In genomic region chr3:94795596-94796140, GRCm38 (mm10) we compare ENCODE assay signal across 13 mouse cellular contexts.
"Had no signal": no experiment of that assay in that cellular context is flagged by ENCODE, and none has a peak within 500 bp of the region (broad histone marks: within the 10 kb centered on the region; RNA-seq: fewer than 3 reads in every experiment).

No protein-coding gene starts in this region.

- H3K4me3 ChIP-seq: layer of hippocampus, adult 2 months; limb, embryonic 10.5 days; liver, embryonic 15.5 days; megakaryocyte, embryonic 14.5 days; midbrain, embryonic 12.5 days had no signal

- H3K27ac ChIP-seq: layer of hippocampus, adult 2 months; limb, embryonic 10.5 days; liver, embryonic 15.5 days; macrophage; midbrain, embryonic 12.5 days had no signal

- DNase-seq: kidney, adult 18-20 months; kidney, postnatal 10 days; kidney, postnatal 4 days; lung, adult 2 months; right cerebral cortex, postnatal 14 days; thymus, postnatal 4 days had no signal

- H3K9ac ChIP-seq: liver, embryonic 15.5 days; midbrain, embryonic 12.5 days had no signal

- H3K36me3 ChIP-seq: limb, embryonic 10.5 days; liver, embryonic 15.5 days; midbrain, embryonic 12.5 days had no signal

- H3K9me3 ChIP-seq: limb, embryonic 10.5 days; liver, embryonic 15.5 days; midbrain, embryonic 12.5 days had no signal

- H3K27me3 ChIP-seq: midbrain, embryonic 12.5 days had no signal

- H3K4me2 ChIP-seq: liver, embryonic 11.5 days; liver, embryonic 15.5 days; midbrain, embryonic 12.5 days had no signal

- H3K4me1 ChIP-seq: limb, embryonic 10.5 days; megakaryocyte, embryonic 14.5 days had no signal
